Mouse (Mus musculus) left cerebral cortex, adult 9 months (tissue): Measurements from ENCODE around the gene Carm1.

Experiments used
- DNase-seq, 2 experiments: peaks; one replicate each; pipeline ENCODE4 v3.0.0; 2022; ENCODE audit warnings: low spot score in 2 of 2

Carm1 gene

GRCm38 (mm10) chr9:21614864-21615616 lies 68.3 kb downstream of the Carm1 start:
- no peak for DNase-seq

- peak; percentile 99 to 100 for DNase-seq
These were observed 69.0 kb downstream of the Carm1 start, which contains the start of gene Smarca4 for GRCm38 (mm10) chr9:21615617-21616231. Smarca4 (plus strand) TSS chr9:21616169.

- peak; percentile 62 to 87 for DNase-seq
These were observed 69.6 kb downstream of the Carm1 start for GRCm38 (mm10) chr9:21616232-21616781.

- no peak for DNase-seq
These were observed 70.4 kb downstream of the Carm1 start for GRCm38 (mm10) chr9:21617066-21617465.

- DNase-seq = no peak
These were observed 73.5 kb downstream of the Carm1 start for GRCm38 (mm10) chr9:21620229-21620628.

GRCm38 (mm10) chr9:21622676-21623075 lies 76.0 kb downstream of the Carm1 start:
- no peak for DNase-seq

GRCm38 (mm10) chr9:21625342-21626339 lies 78.9 kb downstream of the Carm1 start:
- DNase-seq = no peak

- no peak for DNase-seq
These were observed 79.9 kb downstream of the Carm1 start for GRCm38 (mm10) chr9:21626571-21626970.

GRCm38 (mm10) chr9:21627145-21627795 lies 80.6 kb downstream of the Carm1 start:
- DNase-seq = no peak

GRCm38 (mm10) chr9:21630673-21631072 lies 84.0 kb downstream of the Carm1 start:
- peak in 1 of 2 experiments; percentile 67 for DNase-seq

- no peak for DNase-seq
These were observed 86.4 kb downstream of the Carm1 start for GRCm38 (mm10) chr9:21633106-21633505.

GRCm38 (mm10) chr9:21635639-21636038 lies 88.9 kb downstream of the Carm1 start:
- no peak for DNase-seq

GRCm38 (mm10) chr9:21639031-21639430 lies 92.3 kb downstream of the Carm1 start:
- no peak for DNase-seq
